Mouse (Mus musculus): ENCODE results near the gene Gm10801.
"Not testable (repeated sequence)": the region's sequence is repeated elsewhere in the genome, so short reads cannot be mapped to it uniquely, and the experiment has no call there.

Gene Gm10801

DNA sequence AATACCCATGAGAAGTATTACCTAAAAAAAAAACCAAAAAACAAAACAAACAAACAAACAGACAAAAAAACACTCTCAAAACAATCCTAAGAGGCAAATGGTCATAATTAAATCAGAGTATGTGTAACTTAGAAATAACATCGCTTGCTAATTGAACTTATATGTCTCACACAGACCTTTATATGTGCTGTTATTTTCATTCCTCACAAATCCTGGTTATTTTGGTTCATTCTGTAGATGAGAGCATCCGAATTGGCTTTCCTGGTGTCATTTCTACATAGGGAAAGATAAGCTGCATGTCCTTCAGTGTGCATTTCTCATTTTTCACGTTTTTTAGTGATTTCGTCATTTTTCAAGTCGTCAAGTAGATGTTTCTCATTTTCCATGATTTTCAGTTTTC is at the start of gene Gm10801:
Gm10801 (plus strand) TSS at position 301 of the 400 bp plus-strand sequence.
- DNase-seq (ENCODE audit: low read depth, low spot score): not testable (repeated sequence)

DNA sequence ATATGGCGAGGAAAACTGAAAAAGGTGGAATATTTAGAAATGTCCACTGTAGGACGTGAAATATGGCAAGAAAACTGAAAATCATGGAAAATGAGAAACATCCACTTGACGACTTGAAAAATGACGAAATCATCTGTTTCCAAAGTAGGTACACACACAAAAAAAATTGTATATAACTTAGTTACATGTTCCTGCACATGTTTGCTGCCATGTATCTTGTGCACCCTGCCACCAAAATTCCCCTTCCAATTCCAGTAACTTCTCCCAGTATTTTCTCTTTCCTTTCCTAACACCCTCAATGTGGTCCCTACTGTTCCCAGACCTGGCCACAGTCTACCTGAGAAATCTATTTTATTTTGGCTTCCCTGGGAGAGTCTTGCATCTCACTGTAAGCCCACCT is 5.2 kb downstream of the Gm10801 start, which contains the start of gene Gm10800:
Gm10800 (minus strand) TSS at position 101 of the 400 bp plus-strand sequence.
- DNase-seq (ENCODE audit: low read depth, low spot score): not testable (repeated sequence)

DNA sequence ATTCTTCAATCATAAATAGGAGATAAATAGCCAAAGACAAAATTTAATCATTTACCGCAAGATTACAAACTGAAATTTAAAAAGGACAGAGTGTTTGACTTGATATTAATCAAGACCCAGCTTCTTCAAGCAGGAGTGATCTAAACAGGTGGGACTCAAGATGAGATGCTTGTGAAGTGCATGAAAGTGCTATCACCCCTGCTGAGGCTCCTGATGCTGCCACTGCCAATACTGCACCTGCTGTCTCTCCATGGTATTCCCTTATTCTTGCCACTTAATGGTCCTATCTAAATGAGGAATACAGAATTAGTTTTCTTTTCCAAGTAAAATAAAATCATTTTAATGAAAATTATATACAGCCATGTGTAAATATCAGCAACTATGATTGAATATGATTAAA is 35.5 kb downstream of the Gm10801 start:
- DNase-seq (ENCODE audit: low read depth, low spot score): no peak
